Mouse (Mus musculus): ENCODE measurements around the gene Gnptab.

- no peak for TF ChIP-seq CTCF (IDR thresholded peaks at IDR 0.05; ENCODE audit: low read depth, low read length)
- no peak for TF ChIP-seq TAL1 (conservative IDR thresholded peaks at IDR 0.05; ENCODE audit: low read depth, low read length)
- TF ChIP-seq GATA1 (IDR thresholded peaks at IDR 0.05; ENCODE audit: borderline replicate concordance, low read length), result no peak
- no peak for TF ChIP-seq POLR2AphosphoS5 (IDR thresholded peaks at IDR 0.05; ENCODE audit: insufficient replicate concordance, low read depth, low read length)
- TF ChIP-seq GATA2 (IDR thresholded peaks at IDR 0.05; ENCODE audit: borderline replicate concordance, low read depth, low read length), result no peak
Measured at GRCm38 (mm10) chr10:88409751-88410150, 30.8 kb downstream of the Gnptab start.

Data from G1E (cell line).